Mouse (Mus musculus) kidney, adult 11 months (tissue): ENCODE data around the gene Jund.

ENCODE experiments used
- DNase-seq: peaks from one replicate; pipeline ENCODE4 v3.0.0; 2022

The Jund gene

GRCm38 (mm10) chr8:70730956-70731355, 32.2 kb downstream of the Jund start:
- no peak for DNase-seq

GRCm38 (mm10) chr8:70737705-70738104, 39.0 kb downstream of the Jund start:
- no peak for DNase-seq

GRCm38 (mm10) chr8:70738211-70738610, 39.5 kb downstream of the Jund start:
- peak; percentile 2 for DNase-seq

GRCm38 (mm10) chr8:70741661-70742060, 42.9 kb downstream of the Jund start:
- peak; percentile 2 for DNase-seq

GRCm38 (mm10) chr8:70742176-70742575, 43.4 kb downstream of the Jund start:
- DNase-seq, result peak; percentile 4

- peak; percentile 31 for DNase-seq
Observed at GRCm38 (mm10) chr8:70742981-70743655, 44.4 kb downstream of the Jund start.

- peak; percentile 91 for DNase-seq
Observed at GRCm38 (mm10) chr8:70743656-70744590, 45.2 kb downstream of the Jund start.

- no peak for DNase-seq
Observed at GRCm38 (mm10) chr8:70744806-70745205, 46.1 kb downstream of the Jund start.

GRCm38 (mm10) chr8:70745691-70746220, 47.0 kb downstream of the Jund start:
- peak; percentile 10 for DNase-seq

- peak; percentile 4 for DNase-seq
Observed at GRCm38 (mm10) chr8:70746676-70747075, 47.9 kb downstream of the Jund start.

- DNase-seq, result peak; percentile 2
Observed at GRCm38 (mm10) chr8:70747211-70747890, 48.6 kb downstream of the Jund start.

- DNase-seq, result peak; percentile 3
Observed at GRCm38 (mm10) chr8:70748246-70749096, 49.7 kb downstream of the Jund start.

GRCm38 (mm10) chr8:70749097-70749674, 50.4 kb downstream of the Jund start:
- DNase-seq, result peak; percentile 8
